Mouse (Mus musculus): ENCODE measurements around the gene Cdh1.
A peak's percentile ranks its signal among the peaks of the same experiment; 100 is the strongest.

Gene Cdh1

GRCm38 (mm10) chr8:106674894-106675293 is 71.7 kb downstream of the Cdh1 start:
- no peak for DNase-seq

GRCm38 (mm10) chr8:106682971-106683668 is 80.0 kb downstream of the Cdh1 start, which contains the start of gene Tango6:
Tango6 (plus strand) TSS chr8:106683068.
- DNase-seq, result peak; percentile 95

DNA sequence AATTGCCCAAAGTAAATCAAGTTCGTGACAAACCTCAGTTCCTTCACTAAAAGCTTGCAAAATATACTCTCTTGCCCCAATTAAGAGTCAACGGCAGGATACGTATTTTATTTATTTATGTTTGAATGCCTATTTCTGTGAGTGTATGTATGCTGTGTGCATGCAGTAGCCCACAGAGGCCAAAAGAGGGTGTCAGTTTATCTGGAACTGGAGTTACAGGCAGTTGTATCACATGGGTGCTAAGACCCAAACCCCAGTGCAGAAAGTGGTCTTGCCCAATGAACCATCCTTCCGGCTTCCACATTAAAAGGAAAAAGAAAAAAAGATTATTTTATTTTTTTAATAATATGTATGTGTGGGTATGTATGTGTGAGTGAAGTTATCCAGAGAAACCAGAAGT is 81.2 kb downstream of the Cdh1 start:
- DNase-seq, result no peak

GRCm38 (mm10) chr8:106687479-106687878 is 84.3 kb downstream of the Cdh1 start:
- no peak for DNase-seq

DNA sequence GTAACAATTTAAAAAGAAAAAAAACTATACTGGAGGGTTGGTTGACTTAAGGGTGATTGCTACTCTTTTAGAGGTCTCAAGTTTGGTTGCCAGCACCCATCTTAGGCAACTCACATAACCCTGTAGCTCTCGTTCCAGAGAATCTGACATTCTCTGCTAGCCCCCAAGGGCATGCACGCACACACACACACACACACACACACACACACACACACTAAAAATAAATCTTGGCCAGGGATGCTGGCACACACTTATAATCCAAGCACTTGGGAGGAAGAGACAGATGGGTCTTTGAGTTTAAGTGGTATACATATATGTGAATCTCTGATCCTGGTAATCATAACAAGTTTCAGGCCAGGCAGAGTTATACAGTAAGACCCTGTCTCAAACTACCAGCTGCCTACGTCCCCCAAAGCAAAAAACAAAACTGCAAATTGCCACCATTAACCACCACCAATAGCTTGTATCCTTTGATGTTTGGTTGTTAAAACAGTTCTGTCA is 94.6 kb downstream of the Cdh1 start:
- no peak for DNase-seq

GRCm38 (mm10) chr8:106699588-106699987 is 96.4 kb downstream of the Cdh1 start:
- peak; percentile 81 for DNase-seq

GRCm38 (mm10) chr8:106700131-106700530 is 97.0 kb downstream of the Cdh1 start:
- peak; percentile 33 for DNase-seq

GRCm38 (mm10) chr8:106701360-106701759 is 98.2 kb downstream of the Cdh1 start:
- no peak for DNase-seq

- no peak for DNase-seq
Observed at GRCm38 (mm10) chr8:106704199-106704900, 101.2 kb downstream of the Cdh1 start.

GRCm38 (mm10) chr8:106704901-106705321 is 101.8 kb downstream of the Cdh1 start:
- DNase-seq, result peak; percentile 40

- DNase-seq, result no peak
Observed at GRCm38 (mm10) chr8:106706194-106706593, 103.0 kb downstream of the Cdh1 start.

DNA sequence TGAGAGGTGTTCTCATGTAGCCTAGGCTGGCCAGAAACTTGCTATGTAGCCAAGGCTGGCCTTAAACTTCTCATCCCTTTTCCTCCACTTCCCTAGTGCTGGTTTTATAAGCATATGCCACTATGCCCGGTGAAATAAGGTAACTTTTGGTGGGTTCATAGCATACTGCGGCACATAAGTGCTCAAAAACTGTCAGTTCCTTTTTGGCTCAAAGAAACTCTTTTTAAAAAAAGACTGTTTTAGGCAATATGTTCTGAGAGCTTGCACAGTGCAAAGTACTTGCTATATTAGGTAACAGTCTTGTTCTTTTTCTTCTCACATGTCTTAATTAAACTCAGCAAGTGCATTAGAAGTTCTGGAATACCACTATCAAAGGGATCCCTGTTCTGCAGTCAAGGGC is 106.9 kb downstream of the Cdh1 start:
- DNase-seq, result no peak

DNA sequence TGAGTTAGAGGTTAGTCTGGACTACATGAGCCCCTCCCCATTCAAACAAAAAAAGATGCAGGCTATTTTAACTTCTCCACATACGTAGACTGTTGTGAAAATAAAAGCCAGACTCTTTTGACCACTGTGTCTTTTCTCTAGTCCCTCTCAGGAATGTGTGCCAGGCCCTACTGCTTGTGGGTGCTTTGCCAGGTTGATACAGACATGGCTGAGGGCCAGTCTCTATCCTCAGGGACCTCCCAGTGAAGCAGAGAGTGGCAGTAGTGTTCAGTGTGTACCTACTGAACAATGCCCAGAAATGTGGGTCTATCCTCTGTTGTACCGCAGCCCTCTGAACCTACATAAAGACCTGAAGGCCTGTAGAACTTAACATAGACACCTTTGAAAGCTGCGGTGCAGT is 109.3 kb downstream of the Cdh1 start:
- no peak for DNase-seq

- DNase-seq, result no peak
Observed at GRCm38 (mm10) chr8:106714297-106714696, 111.1 kb downstream of the Cdh1 start.

DNA sequence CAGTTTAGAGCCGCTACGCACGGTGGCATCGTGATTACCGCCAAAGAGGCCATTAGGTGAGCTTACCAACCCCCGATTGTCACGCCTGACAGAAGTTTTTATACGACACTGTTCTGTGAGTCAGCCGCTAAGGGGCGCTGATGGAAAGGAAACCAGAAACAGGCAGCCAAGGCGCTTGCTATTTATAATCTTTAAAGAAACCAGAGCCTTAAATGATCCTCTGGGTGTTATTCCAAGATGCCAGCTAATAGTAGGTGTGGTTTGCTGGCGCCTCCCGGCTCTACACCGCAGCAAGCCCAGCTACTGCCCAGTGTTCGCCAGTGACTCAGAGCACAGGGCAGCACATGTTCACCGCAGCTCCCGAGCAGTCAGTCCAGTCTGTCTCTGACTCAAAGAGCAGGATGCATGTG is 114.9 kb downstream of the Cdh1 start:
- peak; percentile 80 for DNase-seq
